In genomic region chr12:101794458-101794857, GRCm38 (mm10) we compare ENCODE assay signal across 15 mouse cellular contexts. TPM values are rescaled to one million over a fixed set of nuclear protein-coding genes. Genes with fewer than 3 reads are reported as not detected.
DNase-seq lines count a peak whose midpoint lies in the region; ATAC-seq and TF ChIP-seq lines count a peak whose summit lies in the region.
"Had no signal": no experiment of that assay in that cellular context is flagged by ENCODE, and none has a peak within 500 bp of the region (broad histone marks: within the 10 kb centered on the region; RNA-seq: fewer than 3 reads in every experiment).

No protein-coding gene starts in this region.

- peak; percentile 26 to 40 for DNase-seq in heart, adult 9 months (ENCODE audit: low spot score in 2 of 2)
- no peak for DNase-seq in heart, postnatal 10 days
- peak; percentile 52 for DNase-seq in NIH3T3 (ENCODE audit: low read depth)
- DNase-seq in gastrocnemius, postnatal 14 days, result peak; percentile 49
- peak; percentile 22 for DNase-seq in lung, postnatal 0 days (ENCODE audit: low spot score)
- DNase-seq in thymus, postnatal 0 days (ENCODE audit: low spot score), result no peak
- no peak for DNase-seq in urinary bladder, postnatal 36 days (ENCODE audit: low spot score in 2 of 2)
- DNase-seq: thymus, adult 18-20 months had no signal

- no peak overlapping the region for H3K9ac ChIP-seq in lung, postnatal 0 days (replicated peaks; ENCODE audit: low read depth)
- H3K9ac ChIP-seq: heart, embryonic 15.5 days; limb, embryonic 12.5 days; lung, embryonic 15.5 days had no signal

- no peak overlapping the region for H3K27ac ChIP-seq in lung, postnatal 0 days (ENCODE audit: low read length)
- H3K27ac ChIP-seq: heart, embryonic 15.5 days; limb, embryonic 12.5 days; lung, embryonic 15.5 days had no signal

- H3K4me2 ChIP-seq in lung, postnatal 0 days (replicated peaks; ENCODE audit: low read depth, low read length), result no peak overlapping the region
- H3K4me2 ChIP-seq: heart, embryonic 15.5 days; limb, embryonic 12.5 days; lung, embryonic 15.5 days had no signal

- no peak overlapping the region for H3K4me3 ChIP-seq in lung, postnatal 0 days (ENCODE audit: low read depth, low read length)
- H3K4me3 ChIP-seq: heart, embryonic 15.5 days; limb, embryonic 12.5 days; lung, embryonic 15.5 days had no signal

- H3K9me3 ChIP-seq in lung, postnatal 0 days (ENCODE audit: low read length), result no peaks in the 10 kb centered on the region
- H3K9me3 ChIP-seq: G1E; heart, embryonic 15.5 days; limb, embryonic 12.5 days; lung, embryonic 15.5 days had no signal

- WGBS in lung, postnatal 0 days, result 45% methylated on average over 3 of the region's 3 CpGs

- no peaks in the 10 kb centered on the region for H3K27me3 ChIP-seq in lung, postnatal 0 days (replicated peaks; ENCODE audit: insufficient read depth, low read length)
- H3K27me3 ChIP-seq: heart, embryonic 15.5 days; limb, embryonic 12.5 days; lung, embryonic 15.5 days had no signal

- intact Hi-C loops in heart, postnatal 10 days (cut with DNase I), result no loop called here
- intact Hi-C loops in gastrocnemius, postnatal 14 days (cut with DNase I; ENCODE audit: low total_unique reads), result no loop called here

- TF ChIP-seq CTCF in lung, postnatal 0 days (IDR thresholded peaks at IDR 0.05), result no peak

- ATAC-seq in lung, postnatal 0 days, result peak; percentile 33
- no peak for ATAC-seq in monocyte, adult 5-6 weeks (replicated peaks; ENCODE audit: insufficient number of reproducible peaks, low FRiP score, low TSS enrichment, poor library complexity, severe bottlenecking)
- ATAC-seq: activated CD4-positive, CD25-positive, alpha-beta regulatory T cell, adult 4 months; hindbrain, embryonic 16.5 days had no signal

- no peak for TF ChIP-seq EP300 in lung, postnatal 0 days (IDR thresholded peaks at IDR 0.05)

- no peaks in the 10 kb centered on the region; the same call in 1 of the 2 replicates for H3K4me1 ChIP-seq in lung, postnatal 0 days (ENCODE audit: insufficient read depth, low read depth, low read length)
- H3K4me1 ChIP-seq: heart, embryonic 15.5 days; lung, embryonic 15.5 days had no signal

- H3K36me3 ChIP-seq in lung, postnatal 0 days (ENCODE audit: insufficient read depth, low read length), result no peaks in the 10 kb centered on the region
- H3K36me3 ChIP-seq: G1E; heart, embryonic 15.5 days; limb, embryonic 12.5 days; lung, embryonic 15.5 days had no signal

RNA-seq across cellular contexts. Expression of gene Fbln5, which starts 24.4 kb away (rescaled TPM):
- total RNA-seq in heart, postnatal 10 days (2021), result 10 to 100 TPM; 47.1 to 52.2 TPM
- 10 to 100 TPM; 34.2 to 39.6 TPM for total RNA-seq in gastrocnemius, postnatal 14 days (2021)
- polyA plus RNA-seq in lung, postnatal 0 days (2015; fragmentation: Nextera tagmentation; extraction: Ambion mirVana), result 408 and 420 TPM in 2 replicates
- 22.5 and 30.4 TPM in 2 replicates for polyA plus RNA-seq in thymus, postnatal 0 days (2015; fragmentation: Nextera tagmentation; extraction: Ambion mirVana)
- not detected in 3 replicates for total RNA-seq in monocyte, adult 5-6 weeks (2017)
- polyA plus RNA-seq: activated CD4-positive, CD25-positive, alpha-beta regulatory T cell, adult 4 months; G1E had no signal

Comparison
In these comparisons a context has a peak if more than half of its experiments do, and no peak if none do; other contexts are left out.
1. DNase-seq: peak in heart, adult 9 months (2 of 2), NIH3T3 (single experiment), gastrocnemius, postnatal 14 days (single experiment) and lung, postnatal 0 days (single experiment); none in heart, postnatal 10 days (0 of 2), thymus, postnatal 0 days (single experiment) and urinary bladder, postnatal 36 days (0 of 2).
2. RNA of gene Fbln5, which starts 24.4 kb away (total RNA-seq): 47.1 to 52.2 TPM in heart, postnatal 10 days and 34.2 to 39.6 TPM in gastrocnemius, postnatal 14 days; not detected in monocyte, adult 5-6 weeks; every median in the first group is over 10 times any median in the second.